Mouse (Mus musculus) cerebellum, postnatal 14 days (tissue): ENCODE data around the gene Cdc123.

Source experiments
- DNase-seq, 2 experiments: peaks; one replicate each; pipeline ENCODE4 v3.0.0; 2021; ENCODE audit warnings: mixed read lengths in 2 of 2

Cdc123 gene

DNA sequence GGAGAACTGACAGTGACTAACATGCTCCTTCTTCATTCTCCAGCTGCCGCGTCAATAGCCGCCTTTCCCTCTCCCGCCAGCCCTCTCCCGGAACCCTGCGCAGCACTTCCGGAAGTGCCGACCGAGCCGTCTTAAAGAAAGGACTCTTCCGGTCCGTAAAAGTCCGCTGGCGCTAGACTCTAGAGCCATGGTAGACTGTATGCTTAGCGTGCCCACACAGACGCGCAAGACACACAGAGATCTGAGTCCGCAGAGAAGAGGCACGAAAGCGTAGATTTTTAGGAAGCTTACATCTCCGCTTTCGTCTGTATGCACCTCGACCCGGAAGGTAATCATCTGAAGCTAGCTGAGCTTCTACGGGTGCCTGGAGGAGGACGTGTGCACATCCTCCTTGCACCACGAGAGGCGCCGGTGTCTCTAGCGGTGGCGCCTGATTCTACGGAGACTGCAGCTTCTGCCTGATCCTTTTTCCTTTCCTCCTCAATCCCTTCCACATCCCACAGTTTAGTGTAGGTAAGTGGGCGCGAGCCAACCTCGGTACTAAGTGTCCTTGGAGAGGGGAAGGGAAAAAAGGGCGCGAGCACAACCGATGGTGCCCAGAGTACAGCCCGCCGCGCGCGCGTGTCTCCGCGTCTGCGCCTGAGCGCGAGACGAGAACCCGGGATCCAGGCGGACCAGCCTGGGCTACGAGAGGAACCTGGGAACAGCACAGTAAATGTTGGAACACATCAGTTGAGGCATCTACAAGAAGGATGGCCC lies at the start of gene Cdc123, which contains the start of gene Nudt5:
Gene Cdc123 (minus strand): TSS at position 292 of the 759 bp plus-strand sequence.
Gene Nudt5 (plus strand): TSS at position 147 of the 759 bp plus-strand sequence.
- peak; percentile 90 to 91 for DNase-seq

DNA sequence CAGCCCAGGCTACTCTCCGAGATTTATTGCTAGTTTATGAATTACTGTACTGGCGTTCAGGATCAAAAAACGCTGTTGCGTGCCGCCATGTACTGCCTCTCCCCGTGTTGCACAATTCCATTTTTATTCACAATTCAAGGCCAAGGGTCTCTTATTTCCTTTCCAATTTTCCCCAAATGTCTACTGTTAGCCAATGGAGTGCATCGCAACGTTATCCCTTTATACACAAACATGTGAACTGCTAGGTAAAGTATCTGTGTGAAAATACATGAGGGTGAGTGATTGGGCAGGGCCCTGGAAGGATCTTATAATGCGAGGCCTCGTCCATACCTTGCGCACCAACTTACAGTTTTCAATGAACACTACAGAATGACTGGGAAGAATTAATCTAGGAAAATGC lies 49.3 kb upstream of the Cdc123 start:
- peak in 1 of 2 experiments; percentile 17 for DNase-seq

DNA sequence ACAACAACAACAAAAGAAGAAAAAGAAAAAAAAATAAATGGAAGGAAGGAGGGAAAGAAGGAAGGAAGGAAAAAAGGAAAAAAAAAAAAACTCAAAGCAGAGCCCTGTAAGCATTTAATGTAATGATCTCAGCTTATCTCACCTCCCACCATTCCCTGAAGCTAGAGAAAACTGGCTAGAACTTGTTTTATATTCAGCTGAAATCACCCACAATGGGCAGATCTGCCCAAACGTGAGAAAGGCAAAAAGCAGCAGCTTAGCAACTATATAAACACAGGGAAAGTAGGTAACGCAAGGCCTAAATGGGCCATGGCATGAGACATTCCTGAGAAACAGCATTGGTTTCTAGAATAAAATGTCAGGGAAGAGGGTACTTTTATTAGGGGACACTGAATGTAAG lies 44.4 kb upstream of the Cdc123 start:
- no peak for DNase-seq

DNA sequence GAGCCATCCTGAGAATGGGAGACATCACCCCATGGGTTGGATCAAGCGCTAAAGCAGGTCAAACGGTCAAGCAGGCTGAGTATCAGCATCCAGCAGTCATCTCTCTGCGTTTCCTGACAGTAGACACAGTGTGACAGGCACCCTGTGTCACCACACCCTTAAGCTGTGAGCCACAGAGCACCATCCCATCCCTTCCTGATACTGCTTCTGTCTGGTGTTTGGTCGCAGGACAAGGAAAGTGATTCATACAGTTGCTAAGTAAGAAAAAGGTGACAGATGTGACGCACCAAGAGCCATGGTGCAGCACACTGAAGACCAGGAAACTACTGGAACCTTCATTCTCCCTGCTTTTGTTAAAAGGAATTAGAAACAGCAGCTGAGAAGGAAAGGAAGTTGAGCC lies 43.9 kb upstream of the Cdc123 start:
- no peak for DNase-seq

DNA sequence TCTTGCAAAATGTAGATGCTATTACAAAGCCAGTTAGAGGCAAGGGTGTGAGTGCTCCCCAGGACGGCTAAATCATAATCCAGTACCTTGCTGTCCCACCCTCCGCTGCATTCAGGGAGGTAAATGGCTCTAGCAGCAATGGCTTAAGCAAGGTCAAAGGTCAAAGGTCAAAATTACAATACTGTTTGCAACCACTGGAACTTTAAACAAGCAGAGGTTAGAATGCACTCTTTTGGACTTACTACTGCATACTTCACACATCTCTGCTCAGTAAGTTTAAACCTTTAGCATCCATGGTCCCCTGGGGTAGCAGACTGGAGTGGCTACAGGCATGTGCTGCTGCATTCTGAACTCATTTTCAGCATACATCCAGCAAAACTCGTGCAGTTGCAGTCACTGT lies 32.5 kb upstream of the Cdc123 start:
- no peak for DNase-seq

DNA sequence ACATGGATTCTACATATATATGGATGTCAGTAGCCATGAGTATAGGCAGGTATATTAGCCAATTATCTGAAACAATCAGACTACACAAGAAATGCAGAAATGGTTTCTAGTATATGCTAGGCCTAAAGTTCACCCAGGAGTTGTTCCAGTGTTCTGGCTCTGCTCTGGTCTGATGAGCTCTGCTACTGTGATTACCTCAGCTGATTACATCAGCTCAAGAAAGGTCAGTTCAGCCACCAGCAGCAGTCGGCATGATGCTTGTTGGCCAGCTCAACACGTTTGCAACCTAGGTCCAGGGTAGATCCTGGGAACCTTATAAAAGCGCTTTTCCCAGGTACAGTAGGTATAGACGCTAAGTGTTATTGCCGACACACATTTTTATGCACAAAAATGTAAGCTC lies 24.8 kb upstream of the Cdc123 start:
- DNase-seq, result no peak

DNA sequence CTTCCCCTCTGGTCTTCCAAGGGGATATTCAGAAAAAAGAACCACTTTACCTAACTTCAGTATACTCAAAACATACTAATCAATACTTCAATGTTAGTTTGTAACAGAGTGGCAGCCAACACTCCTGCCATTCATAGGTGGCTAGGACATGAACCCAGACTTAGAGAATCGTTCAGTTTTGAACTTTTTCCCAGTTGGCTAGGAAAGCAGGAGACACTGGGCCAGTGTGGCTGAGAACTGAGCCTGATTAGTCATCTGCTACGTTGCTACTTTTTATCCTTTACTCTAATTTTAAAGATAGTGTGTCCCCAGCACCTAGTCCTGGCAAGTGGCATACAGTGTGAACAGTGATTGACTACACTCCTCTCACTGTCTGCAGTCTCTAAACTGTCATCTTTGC lies 22.7 kb upstream of the Cdc123 start:
- DNase-seq, result no peak

DNA sequence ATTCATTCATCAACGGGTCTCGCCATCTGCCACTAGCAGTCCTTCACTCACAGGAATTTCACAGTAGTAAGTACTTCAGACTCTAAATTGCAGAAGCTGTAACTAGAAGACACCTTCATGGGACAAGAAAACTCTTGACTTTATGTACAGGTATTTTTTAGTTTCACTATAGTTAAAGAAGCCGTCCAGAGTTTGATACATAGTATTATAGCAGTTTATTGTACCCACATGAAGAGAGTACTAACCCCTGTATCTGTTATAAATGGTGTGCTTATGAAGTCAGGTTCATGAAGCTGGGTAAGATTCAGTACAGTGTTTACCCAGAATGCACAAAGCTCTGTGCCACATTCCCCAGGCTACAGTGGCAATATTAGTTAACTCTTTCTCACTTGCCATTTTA lies 17.9 kb upstream of the Cdc123 start, which contains the start of gene Gm13199:
Gene Gm13199 (minus strand): TSS at position 101 of the 400 bp plus-strand sequence.
- DNase-seq, result no peak

DNA sequence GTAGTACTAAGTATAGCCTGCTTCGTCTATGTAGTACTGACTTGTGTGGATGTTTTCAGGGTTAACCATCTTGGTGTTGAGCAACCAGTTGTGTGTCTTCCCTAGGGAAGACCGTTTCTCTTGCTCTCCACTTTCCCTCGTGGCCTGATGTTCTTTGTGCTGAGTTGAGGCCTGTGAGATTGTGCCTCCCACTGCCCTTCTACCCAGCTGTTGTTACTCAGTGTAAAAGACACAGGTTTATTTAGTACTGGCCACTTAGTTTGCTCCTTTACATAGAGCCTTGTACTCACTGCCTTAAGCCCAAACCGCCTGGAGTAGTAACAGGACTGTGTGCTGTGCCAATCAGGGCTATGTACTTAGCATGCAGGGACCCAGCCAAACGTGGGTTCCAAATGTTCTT lies 6.9 kb upstream of the Cdc123 start:
- no peak for DNase-seq

DNA sequence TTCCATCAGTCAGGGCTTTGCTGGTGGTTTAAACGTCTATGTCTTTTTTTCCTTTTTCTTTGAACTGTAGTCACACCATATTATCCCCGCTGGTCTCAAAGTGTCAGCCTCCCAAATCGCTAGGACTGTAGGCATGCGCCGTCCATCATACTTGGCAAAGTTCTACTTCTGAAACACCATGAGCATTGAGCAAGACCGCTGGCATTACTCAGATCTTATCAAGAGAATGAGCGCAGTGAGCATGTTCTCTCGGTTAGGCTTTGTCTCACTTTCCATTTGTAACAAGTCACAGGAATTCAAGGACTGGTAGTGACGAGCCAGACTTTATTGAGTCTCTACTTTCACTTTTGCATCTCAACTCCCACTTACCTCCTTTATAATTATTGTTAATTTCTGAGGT lies 6.2 kb upstream of the Cdc123 start:
- DNase-seq, result no peak

DNA sequence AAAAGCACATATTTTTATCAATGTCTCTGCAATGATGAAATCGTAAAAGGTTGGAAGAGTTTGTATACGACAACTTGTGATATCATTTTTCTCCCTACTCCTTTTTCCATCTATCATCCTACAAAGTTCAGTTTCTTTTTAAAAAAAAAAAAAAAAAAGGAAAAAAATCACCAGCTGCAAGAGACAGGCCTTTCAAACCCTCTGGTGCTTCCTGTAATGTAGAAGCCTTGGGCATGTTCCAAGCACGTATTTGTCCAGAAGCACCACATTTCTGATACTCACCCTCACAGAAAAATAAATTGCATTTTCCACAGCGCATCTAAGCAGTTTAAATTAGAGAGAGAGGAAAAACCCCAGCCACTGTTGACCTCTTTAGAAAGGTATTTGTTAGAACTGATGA lies 862 bp upstream of the Cdc123 start:
- no peak for DNase-seq

DNA sequence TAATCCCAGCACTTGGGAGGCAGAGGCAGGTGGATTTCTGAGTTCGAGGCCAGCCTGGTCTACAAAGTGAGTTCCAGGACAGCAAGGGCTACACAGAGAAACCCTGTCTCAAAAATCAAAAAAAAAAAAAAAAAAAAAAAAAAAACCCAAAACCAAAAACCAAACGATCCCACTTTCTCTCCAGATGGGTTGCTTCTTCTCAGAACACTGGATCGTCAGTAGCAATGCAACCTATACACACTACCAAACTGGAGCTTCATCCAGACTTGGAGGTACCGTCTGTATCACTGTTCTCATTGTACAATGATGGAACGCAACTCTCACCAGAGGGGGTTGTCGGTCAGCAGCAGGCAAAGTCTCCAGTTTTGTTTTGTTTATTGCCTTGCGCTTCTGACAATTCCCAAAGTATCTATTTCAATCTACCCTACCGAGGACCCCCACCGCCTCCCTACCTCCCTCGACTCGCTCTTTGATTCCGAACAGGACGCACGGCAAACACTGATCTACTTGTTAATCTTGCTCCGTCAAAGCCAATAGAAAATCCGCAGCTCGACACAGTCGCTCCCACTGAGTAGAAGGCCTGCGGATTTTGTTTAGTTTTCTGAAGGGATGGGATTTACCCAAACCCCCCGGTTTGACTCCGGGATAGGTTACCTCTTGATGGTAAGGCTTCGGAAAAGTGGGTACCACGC lies 637 bp downstream of the Cdc123 start:
- no peak for DNase-seq

DNA sequence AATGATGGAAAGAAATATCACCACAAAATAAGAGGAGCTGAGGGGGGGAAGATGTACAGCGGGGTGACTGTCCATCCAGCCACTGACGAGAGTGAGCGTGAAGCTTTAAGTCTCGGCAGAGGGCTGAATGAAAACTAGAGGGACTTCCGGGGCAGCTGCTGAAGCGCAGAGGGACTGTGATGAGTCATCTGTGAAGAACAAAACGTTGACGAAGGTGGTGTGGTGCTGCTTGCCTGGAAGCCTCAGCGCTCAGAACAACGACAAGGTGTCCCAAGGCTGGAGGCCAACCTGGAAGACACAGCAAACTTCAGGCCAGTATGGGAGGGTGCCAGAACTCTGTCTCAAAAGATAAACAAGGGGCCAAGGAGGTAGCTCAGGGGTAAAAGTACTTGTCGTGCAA lies 4.1 kb downstream of the Cdc123 start:
- no peak for DNase-seq

DNA sequence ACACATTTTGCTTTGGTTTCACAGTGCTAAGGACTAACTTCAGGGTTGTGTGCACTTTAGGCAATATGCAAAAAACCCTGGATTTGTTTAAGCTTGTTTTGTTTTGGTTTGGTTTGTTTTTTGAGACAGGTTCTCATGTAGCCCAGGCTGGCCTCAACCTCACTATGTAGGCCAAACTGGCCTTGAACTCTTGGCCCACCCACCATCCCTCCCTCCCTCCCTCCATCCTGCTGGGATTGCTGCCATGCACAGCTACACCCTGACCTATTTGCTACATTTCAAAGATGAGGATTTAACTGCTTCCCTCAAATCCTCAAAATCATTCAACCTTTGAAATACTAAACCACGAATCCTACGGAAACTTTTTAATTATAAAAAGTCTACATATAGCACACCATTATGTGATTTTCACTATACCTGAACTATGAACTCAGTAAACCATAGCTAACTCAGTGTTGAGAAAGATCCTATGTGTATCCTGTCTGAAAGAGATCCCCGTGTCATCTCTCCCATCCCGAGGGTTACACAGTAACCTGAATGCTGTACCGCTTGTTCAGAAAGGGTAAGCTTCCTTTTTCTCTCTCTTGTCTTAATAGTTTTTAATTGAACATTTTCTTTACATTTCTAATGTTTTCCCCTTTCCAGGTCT lies 19.6 kb downstream of the Cdc123 start:
- DNase-seq, result no peak

DNA sequence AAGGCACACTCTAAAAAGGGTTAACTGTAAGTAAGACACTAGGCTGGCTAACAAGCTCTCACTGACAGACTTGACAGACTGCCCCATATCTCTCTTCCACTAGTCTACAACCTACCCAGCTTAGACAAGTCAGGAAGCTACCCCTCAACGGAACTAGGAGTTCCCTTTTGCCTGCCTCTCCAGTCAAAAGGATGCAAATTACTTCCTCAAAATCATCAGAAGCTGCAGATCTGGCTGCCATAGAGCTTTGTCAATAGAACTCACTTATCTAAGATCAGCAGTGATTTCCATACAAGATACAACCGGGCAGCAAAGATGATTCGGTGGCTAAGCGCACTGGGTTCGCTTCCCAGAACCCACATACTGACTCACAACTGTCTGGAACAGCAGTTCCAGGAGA lies 20.3 kb downstream of the Cdc123 start:
- no peak for DNase-seq

DNA sequence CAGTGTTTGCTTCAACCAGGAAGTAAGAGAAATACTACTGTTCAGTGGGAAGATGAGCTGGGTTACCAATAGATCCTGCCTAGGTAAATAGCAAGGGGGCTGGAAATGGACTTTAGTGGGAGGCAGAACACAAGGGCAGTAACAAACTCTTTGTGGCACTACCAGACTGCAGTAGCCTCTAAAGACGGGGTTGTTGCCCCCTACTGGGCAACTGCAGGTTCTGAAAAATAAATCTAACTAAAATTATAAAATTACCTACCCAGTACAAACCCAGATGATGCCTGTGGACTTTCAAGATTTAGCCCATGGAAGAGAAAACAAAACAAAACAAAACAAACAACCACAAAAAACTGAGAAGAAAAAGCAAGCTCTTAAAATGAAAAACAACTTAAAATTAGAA lies 20.8 kb downstream of the Cdc123 start:
- no peak for DNase-seq

DNA sequence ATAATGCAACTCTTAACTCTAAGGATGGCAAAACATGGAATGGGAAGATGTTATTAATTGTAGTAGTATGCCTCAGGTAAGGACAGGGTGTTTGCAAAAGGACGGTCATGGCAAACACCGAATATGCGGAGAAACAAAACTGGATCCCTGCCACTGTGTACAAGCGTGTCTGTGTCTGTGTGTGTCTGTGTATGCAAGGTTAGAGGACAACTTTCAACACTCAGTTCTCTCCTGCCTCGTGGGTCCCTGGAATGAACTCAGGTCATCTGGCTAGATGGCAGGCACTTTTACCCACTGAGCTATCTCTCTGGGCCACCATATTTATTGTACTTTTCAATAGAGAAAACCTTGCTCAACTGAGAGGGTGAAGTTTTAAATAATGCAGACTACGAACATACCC lies 22.5 kb downstream of the Cdc123 start:
- DNase-seq, result no peak

DNA sequence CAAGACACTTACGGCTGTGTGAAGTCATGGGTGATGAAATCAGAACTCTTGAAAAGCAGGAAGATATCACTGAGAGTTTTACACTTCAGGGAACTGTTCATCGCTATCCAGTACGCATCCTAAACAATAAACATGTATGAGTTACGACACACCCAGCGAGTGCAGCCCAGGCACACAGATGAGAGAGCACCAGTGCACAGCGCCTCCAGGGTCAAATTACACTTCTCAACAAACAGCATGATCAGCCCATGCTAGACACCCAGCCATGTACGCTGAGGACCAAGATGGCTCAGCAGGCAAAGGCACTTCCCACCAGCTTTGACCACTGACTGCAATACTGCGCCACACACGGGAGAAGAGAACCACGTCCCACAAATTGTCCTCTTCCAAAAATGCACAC lies 23.7 kb downstream of the Cdc123 start:
- no peak for DNase-seq

DNA sequence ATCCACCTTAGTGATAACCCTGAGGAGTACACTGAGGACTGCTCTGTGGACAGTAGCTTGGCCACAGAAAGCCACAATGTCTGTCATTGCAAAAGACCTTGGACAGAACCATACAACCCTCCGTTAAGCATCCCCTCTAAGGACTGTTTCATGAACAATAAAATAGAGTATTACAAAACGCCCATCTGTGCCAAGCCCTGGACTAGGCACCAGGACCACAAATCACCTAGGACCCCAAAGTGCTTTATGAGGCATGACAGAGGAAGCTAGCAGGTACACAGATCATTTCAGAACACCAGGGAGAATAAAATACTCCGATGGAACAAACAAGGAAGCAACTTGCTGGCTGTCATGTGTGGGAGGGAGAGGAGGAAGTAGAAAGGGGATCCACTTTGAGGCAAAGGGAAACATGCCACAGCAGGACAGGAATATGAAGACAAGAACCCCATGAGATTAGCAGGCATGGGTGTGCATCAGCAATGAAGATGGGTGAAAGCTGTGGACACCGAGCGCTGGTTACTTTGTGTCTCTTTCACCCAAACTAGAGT lies 33.7 kb downstream of the Cdc123 start:
- DNase-seq, result no peak

DNA sequence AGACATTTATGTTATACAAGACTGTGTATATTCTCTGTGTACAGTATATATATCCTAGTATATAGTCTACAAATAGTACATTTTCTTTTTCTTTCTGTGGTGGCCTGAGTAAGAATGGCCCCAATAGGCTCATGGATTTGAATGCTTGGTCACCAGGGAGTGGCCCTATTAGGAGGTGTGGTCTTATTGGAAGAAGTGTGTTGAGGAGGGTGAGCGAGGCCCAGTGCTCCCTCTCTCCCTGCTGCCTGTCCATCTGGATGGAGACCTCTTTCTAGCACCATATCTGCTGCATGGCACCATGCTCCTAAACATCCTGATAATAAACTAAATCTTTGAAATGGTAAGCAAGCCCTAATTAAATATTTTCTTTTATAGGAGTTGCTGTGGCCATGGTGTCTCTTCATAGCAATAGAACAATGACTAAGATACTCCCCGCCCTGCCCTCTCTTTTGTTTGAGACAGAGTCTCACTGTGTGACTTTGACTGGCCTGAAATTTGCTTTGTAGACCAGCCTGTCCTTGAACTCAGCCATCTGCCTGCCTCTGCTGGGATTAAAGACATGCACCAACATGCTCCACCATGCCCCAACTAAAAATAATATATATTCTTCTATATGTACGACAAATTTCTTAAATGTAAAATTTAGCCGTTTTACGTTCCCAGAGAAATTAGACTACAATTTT lies 34.8 kb downstream of the Cdc123 start:
- DNase-seq, result no peak

DNA sequence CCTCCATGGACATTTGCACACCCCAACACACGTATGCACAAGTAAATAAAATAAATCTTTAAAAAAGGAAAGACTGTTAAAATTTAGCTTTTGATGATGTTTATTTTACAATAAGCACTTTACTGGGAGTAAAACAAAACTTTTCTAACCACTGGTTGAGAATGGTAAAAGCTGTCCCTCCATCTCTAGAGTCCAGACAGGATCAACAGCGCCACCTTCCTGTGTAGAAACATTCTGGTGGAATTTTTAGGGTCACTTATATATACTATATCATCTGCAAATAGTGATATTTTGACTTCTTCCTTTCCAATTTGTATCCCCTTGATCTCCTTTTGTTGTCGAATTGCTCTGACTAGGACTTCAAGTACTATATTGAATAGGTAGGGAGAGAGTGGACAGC lies 38.8 kb downstream of the Cdc123 start:
- DNase-seq, result peak; percentile 30 to 47

DNA sequence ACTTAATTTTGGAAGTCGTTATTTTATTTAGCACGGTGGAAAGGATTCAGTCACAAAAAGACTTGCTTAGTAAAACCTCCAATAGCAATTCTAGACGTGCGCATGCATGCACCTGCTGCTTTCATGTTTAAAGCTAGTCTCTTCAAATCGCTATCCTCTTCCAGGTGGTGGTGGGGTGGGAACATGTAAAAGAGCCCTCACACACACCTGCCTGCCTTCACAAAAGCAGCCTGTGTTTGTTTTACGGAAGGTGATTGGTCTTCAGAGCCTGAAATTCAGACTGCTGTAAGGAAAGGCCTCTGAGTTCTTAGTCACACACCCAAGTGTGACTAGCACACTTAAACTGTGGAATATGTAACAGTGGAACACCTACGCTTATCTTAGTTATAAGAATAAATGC lies 39.7 kb downstream of the Cdc123 start:
- no peak for DNase-seq

DNA sequence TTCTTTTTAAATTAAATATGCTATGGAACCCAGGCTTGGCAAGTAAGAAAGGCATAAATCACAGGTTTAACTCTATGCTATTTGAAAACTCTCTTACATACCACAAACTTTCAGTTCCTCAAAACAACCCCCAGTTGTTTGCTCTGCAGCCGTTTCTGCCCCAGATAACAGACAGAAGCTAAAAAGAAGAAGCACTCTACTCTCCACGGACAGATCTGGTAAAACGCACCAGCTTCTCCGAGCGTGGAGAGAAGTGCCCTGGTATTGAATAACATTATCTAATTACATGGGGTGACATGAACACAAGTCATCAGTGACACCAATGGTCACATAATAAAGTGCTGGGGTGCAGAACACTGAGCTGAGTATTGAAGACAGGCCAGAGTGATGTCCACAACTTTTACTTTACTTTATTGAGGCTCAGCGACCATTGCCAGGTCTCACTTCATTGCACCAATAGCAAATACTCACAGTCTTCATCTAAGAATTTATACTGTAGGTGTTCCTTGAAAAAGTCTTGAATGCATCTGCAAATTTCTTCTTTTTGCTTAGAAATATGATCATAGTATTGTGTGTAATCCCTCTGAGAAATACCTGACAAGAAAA lies 40.4 kb downstream of the Cdc123 start:
- no peak for DNase-seq
